Mouse (Mus musculus) urinary bladder, postnatal 4 days (tissue): ENCODE measurements around the gene Prrg2.

Source experiments
- DNase-seq, 2 experiments: peaks; one replicate each; pipeline ENCODE4 v3.0.0; 2021 to 2022; ENCODE audit warnings: low spot score in 2 of 2

Prrg2 gene

GRCm38 (mm10) chr7:45008411-45008810, 54.1 kb downstream of the Prrg2 start:
- no peak for DNase-seq

DNA sequence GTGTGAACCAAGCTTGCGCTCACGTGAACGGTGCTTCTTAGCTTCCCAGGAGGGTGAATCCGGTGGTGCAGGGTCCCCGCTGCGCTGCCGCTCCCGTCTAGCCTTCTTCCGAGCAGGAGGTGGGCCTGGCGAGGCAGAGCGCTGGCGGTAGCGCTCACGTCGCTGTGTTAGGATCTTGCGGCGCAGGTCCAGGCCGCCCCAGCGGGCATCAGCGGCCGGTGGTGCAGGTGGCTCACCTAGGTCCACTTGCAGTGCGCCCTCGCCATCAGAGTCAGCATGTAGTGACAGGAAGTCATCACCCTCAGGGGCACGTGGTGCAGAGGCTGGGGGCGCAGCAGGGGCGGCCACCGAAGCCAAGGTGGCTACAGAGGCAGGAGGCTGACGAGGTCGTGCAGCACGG, 54.6 kb downstream of the Prrg2 start:
- no peak for DNase-seq

GRCm38 (mm10) chr7:45007141-45007540, 55.3 kb downstream of the Prrg2 start:
- DNase-seq = no peak

DNA sequence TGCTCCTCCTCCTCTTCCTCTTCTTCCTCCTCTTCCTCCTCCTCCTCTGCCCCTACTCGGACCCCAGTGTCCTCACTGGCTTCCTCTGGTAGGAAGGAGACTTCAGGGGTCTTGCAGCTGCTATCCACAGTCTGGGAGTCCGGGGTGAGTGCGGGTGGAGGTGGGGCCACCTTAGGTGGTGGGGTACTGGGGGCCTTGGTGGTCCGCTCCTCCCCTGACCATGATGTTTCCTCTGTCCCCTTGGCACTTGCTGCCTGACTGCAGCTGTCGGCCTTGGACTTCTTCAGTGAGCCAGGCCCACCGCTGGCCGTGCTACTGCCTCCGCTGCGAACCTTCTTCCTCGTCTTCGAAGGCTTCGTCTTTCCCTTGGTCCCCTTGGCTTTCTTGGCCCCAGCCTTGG, 56.0 kb downstream of the Prrg2 start:
- DNase-seq = no peak

- DNase-seq = no peak
These were observed 57.0 kb downstream of the Prrg2 start for GRCm38 (mm10) chr7:45005321-45005992.

DNA sequence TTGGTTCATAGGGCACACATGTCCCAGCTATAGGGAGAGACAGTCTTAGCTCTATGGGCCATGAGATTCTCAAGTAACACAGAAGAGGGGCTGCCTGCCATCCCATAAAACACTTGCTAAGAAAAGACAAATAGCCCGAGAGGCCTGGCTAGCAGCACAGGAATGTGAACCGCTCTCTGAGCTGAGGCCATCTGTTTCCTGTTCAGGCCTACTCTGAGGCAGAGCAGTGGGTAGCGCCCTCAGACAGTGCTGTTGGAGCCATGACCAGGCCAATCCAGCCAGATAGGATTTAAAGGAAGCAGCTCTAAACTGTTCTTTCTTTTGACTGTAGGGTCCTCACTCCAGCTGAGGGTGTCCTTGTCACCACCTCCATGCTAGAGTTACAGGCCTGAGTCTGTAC, 57.9 kb downstream of the Prrg2 start:
- no peak for DNase-seq
